Mouse (Mus musculus) thymus, postnatal 10 days (tissue): ENCODE results near the gene Il3.

ENCODE experiments used
- DNase-seq, 2 experiments: peaks; one replicate each; pipeline ENCODE4 v3.0.0; 2021; ENCODE audit warnings: low spot score in 2 of 2

Gene Il3

GRCm38 (mm10) chr11:54217384-54217783 lies 49.7 kb downstream of the Il3 start:
- no peak for DNase-seq

- DNase-seq: no peak
Measured at GRCm38 (mm10) chr11:54216091-54216490, 51.0 kb downstream of the Il3 start.
